Mouse (Mus musculus): ENCODE measurements around the gene Pah.
A peak's percentile ranks its signal among the peaks of the same experiment; 100 is the strongest.

The Pah gene

DNA sequence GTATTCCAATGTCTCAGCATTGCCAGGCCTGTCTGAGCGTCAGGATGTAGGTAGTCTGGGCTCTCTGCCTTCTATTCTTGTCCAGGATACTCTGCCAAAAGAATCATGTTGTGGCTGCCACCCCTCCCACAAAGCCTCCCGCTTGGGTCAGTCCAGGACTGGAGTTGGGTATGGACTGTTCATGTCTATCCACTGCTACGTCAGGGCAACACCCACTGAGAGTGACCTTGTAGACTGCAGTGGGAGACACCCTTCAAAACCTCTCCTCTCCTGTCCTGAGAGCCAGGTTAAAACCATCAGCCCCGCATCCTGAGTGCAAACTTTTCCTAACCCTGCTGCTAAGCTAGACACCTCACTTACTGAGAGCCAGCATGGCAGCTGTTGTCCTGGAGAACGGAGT lies at the start of gene Pah:
Gene Pah (plus strand): TSS at position 150 of the 400 bp plus-strand sequence.
- no peak for DNase-seq (ENCODE audit: low spot score in 2 of 2)

DNA sequence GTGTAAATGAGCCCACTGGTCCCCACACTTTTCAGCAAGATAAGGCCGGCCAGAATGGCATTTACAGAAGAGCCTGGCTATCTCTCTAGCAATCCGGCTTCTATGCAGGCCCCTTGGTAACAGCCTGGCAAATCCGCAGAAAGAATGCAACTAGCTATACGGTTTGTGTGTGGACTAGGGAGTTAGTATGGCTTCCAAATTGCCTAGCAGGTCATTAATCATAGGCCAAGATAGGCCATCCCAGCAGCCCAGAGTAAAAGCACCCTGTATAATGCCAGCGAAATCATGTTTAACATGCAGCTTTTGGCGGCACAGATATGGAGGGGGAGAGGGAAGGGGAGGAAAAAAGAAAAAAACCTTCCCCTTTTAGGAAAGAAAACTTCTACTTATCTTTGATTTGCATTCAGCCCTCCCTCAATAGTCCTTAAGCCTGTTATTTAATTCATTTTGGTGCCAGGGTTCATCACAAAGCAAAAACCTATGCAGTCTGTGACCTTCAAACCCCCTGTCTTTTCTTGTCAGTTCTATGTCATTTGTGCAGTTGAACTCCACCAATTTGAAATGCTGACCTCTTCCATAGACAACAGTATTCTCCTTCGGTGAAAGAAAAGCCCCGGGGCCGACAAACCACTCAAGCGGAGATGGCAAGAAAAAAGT lies 48.0 kb upstream of the Pah start:
- DNase-seq (ENCODE audit: low spot score in 2 of 2), result no peak

DNA sequence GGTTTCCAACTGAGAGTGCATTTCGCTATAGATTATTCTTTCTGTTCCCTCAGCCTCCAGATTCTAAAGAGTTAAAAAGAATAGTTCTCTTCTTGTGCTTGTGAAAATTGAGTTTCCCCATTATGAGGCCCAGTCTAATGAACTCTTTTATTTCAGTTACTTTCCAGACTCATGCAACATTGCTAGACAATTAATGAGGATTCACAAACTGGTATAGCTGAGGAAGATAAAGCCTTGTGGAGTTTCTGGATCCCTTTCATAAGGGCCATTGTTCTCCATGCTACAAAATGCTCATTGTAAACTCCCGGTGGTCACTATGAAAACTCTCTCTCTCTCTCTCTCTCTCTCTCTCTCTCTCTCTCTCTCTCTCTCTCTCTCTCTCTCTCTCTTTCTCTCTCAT lies 46.6 kb upstream of the Pah start:
- DNase-seq (ENCODE audit: low spot score in 2 of 2), result no peak

DNA sequence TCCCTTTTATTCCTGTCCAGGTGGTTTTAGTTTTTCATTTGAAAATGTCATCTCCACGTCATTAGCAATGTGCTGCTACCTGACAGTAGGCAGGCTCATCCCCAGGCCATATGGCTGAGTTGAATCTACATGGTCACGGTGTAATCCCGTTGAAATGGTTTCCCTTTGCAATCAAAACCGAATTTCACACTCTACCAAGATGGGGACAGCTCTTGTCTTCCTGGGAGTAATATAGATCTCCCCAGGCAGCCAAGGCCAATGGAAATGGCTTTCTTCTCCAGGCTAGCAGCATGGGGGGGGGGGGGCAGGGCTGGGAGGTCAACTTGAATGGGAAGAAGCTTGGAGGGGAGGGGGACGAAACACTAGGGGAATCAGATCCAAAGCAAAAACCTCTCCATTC lies 43.7 kb upstream of the Pah start:
- DNase-seq (ENCODE audit: low spot score in 2 of 2), result no peak

DNA sequence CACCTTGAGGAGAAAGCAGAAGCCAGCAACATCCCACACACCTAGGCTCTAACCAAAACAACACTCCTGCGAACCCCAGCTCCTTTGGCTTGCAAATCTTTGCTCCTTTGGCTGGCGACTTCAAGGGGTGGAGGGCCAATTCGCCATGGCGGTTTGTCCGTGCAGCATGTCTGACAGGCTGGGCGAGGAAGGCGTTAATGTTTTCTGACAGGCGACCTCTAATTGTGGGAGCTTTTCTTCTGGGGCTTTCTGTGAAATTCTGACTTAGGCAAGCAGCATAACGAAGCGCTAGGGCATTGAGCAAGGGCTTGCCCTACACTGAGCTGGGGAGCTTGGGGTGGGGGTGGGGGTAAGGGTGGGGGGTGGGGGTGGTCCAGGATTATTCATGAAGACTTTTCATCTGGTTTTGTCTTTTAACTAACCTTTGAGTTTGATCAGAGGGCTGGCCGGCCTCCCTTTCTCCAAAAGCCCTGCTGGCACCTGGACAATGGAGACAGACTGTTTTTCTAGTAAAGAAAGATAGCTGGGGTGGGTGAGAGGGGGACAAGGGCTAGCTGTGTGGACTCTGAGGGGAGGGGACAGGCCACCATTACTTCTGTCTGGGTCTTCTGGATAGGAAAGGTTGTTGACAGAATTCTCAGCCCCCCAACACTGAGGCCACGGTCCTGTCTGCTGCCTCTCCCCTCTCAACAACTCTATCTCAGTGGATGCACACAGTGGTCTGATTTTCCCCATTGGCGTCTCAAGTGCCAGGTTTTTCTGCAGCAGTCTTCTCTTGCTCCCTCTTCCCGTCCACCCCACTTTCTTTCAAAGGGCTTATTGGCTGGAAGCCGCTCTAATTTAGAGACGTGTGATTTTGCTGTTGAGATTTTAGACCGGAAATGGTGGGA lies 36.5 kb upstream of the Pah start:
- DNase-seq (ENCODE audit: low spot score in 2 of 2), result peak; percentile 38 to 42

DNA sequence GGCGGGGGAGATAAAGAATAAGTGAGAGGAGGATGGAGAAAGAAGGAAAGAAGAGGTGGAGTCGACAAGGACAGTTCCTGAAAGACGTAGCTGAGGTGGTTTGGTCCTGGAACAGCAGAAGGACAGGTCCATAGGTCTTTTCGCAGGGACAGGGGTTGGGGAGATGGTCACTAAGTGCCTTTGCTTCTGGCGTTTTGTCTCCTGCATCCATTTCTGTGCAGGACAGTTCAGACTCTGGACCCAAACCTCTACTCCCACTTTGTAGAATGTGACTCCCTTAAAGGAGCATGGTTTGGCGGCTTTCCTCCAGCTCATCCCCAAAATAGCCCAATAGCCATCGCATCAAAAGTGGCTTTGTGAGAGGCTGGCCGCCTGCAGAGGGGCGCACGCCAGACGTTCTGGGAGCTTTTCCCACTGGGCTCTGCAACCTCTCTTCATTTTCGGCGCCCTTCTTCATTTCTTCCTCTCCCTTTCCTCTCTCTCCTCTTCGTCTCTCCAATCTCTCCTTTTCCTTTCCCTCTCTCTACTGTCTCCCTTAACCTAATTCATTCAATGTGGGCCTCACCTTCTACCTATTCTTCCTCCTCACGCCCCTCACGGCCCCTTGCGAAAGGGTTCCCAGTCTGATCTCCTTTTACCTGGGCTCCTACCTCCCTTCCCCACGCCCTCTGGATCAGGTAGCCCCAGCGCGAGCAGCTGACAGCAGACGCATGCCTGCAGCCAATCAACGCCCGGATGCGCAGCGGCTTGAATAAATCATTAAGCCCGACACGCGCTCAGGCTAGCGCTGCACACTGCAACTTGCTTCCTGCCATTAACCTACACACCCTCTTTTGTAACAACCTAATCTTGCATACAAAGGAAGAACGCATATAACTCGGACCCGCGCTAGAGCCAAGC lies 35.6 kb upstream of the Pah start:
- DNase-seq (ENCODE audit: low spot score in 2 of 2), result peak; percentile 74 to 77

DNA sequence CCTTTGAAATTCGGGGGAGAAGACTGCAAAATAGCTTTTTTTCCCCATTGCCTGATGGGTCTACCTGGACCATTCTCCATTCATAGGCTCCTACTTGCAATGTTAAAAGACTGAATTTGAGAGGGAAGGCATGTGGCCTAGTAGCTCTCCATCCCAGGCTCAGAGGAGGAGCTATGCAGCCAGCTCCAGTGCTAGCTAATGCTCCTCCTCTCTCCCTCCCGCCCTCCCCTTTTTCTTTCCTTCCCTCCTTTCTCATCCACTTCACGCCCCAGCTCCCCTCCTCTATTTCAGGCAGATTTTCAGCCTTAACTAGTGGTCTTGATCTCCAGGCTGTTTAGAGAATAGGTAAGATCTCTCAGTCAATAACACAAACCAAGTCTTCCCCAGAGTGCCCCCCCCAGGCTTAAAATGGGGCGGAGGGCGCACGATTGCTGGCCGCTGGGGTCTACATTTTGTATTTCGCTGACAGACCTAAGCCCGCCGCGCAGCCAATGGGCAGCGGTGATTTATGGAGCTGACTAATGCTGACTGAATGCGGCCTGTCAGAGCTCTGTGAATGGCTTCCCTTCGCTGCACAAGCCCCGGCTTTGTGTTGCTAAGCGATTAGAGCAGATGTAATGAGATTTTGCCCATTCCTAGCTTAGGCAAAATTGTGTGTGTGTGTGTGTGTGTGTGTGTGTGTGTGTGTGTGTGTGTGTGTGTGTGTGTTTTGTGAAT lies 33.0 kb upstream of the Pah start:
- DNase-seq (ENCODE audit: low spot score in 2 of 2), result peak; percentile 74 to 85

DNA sequence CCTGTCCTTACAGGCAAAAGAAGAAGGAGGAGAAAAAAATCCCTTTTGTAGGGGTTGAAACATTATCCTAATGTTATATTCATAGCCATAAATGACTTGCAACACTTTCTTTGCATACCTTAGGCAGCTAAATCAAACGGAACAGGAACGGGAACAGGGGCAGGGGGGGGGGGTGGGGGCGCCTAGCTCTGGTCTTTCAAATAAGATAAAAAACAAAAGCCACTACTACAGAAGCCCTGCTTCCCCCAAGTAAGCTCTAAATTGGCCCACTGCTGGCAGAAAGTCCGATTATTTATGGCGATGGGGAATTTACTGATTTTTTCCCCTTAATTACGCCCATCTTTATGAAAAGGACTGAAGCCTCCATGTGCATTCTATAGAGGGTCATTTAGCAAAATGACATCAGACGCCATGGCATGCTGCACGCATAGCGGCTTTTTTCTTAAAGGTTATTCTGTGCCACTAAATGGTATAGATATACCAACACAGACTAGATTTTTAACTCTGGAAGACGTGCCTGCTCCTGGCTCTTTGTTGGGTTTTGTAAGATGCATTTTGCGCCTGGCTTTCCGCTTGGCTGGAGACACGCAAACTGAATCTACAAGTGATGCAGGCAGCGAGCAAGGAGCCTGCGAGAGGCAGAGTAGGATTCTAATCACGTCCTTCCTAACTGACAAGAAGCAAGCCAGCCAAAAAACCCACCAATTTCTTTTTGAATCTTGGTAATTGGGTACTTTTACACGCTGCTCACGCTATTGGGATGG lies 32.2 kb upstream of the Pah start:
- peak; percentile 82 to 87 for DNase-seq (ENCODE audit: low spot score in 2 of 2)

DNA sequence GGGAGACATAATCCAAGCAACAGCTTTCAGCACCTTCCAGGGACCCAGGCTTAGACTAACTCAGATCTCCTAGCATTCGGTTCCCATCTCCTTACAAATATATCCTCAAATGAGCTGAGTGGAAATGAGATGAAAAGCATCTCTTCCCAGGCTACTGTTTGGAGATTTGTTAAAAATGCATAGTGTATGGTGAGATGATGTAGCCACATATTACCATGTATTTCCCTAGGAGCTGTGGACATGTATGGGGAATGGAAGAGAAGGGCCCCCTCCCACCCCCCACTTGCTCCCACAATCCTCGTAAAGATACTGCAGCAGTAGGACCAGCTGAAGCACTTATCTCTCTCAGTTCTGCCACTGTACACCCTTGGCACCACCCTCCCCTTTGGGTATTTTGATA lies 31.3 kb upstream of the Pah start:
- no peak for DNase-seq (ENCODE audit: low spot score in 2 of 2)

DNA sequence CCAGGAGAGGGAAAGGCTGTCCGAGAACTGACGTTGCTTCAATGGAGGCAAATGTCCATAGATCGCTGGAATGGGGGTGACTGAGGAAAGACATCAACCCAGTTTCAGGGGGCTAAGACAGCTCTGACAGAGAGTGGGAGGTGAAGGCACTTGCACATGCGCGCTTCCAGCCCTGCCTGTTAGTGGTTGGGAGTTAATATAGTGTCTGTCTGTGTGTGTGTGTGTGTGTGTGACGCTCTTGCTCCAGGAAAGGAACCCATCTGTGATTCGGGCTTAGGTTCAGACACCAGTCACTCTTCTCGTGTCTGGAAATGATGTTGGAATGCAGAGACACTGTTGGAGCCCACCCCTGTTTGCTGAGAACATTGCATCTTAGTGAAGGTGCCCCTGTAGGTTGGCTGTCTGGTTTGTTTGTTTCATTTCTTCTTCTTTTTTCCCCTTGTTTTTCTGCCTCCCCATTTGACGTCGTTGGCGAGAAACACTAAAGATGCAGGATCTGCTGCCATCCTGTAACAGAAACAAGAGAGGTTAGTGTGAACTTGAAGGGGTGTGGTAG lies 30.0 kb upstream of the Pah start:
- peak; percentile 37 to 55 for DNase-seq (ENCODE audit: low spot score in 2 of 2)

DNA sequence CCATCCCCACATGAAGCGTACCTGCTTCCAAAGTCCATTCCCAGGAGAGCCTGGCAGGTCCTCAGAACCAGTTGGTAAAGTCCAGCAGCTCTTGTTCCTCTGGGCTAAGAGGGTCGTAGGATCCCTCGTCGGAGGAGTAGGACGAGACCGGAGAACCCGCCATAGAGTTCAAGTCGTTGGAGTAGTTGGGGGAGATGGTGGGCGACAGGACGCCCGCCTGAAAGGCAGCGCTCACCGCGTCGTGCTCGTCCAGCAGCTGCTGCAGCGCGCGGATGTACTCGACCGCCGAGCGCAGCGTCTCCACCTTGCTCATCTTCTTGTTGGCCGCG lies 29.3 kb upstream of the Pah start:
- no peak for DNase-seq (ENCODE audit: low spot score in 2 of 2)

DNA sequence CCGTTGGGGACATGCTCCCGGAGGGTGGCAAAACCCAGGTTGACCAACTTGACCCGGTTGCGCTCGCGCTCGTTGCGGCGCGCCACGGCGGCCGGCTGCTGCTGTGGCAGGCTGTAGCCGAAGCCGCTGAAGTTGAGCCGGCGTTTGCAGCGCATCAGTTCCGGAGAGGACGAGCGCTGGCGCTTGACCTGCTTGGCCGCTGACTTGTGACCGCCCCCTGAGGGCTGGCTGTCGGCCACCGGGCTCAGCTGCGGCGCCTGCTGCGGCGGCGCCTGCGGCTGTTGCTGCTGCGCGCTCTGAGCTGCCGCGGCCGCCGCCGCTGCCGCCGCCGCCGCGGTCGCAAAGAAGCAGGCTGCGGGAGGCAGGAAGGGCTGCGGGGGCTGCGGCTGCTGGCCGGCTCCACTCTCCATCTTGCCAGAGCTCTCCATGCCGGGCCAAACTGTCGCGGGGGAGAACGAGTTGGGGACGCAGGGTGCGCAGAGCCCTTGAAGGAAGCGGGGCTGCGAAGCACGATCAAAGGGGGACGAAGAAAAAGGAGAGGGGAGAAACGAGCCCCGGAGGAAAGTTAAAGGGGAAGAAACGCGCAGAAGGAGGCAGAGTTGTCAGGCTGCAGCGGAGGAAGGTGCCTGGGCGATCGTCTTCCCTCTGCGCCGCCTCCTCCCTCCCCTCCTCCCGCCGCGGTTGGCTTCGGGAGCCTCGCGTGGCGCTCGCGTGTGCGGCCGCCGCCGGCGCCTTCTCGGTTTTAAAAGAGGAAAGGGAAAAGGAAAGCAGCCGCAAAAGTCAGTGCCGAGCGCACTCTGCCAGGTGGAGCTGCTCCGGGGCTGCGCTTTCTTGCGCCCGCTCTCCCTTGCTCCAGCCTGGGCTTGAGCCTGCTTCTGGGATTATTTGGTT lies 28.7 kb upstream of the Pah start:
- peak; percentile 76 to 81 for DNase-seq (ENCODE audit: low spot score in 2 of 2)

DNA sequence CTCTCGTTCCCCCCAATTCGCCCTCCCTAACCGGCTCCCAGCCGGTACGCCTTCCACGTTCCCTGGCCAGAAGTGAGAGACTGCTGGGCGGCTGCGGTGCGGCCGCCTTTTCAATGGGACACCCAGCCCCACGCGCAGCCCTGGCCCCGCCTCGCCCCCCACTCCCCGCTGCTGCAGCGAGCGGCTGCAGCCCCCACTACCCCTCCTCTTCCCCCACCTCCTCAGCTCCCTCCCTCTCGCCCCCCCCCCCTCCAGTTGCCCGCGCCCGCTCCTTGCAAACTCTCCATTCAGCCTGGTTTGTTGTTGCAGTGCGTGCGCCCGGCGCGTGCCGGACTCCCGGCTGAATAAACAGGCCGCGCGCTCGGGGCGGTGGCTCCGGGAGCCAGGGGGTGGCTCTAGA lies 28.0 kb upstream of the Pah start, which contains the start of gene Ascl1:
Gene Ascl1 (minus strand): TSS at position 85 of the 400 bp plus-strand sequence.
- DNase-seq (ENCODE audit: low spot score in 2 of 2), result peak; percentile 60 to 77

DNA sequence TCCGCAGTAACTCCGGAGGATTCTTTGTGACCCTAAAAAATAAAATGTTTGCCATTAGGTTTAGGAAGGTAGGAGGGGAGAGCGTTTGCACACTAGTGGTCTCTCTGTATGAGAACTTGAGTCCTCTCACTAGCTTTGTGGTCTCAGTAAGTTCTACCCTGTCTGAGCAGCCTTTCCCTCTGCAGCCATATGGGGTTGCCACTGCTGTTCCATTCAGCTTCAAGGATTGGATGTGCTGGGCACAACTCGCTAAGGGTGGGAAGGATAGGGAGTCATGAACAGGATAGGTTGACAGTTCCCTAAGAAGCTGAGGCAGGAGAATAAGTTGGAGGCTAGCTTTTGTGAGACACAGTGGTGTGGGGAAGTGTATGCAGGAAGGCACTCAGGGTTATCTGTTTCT lies 27.4 kb upstream of the Pah start:
- no peak for DNase-seq (ENCODE audit: low spot score in 2 of 2)

DNA sequence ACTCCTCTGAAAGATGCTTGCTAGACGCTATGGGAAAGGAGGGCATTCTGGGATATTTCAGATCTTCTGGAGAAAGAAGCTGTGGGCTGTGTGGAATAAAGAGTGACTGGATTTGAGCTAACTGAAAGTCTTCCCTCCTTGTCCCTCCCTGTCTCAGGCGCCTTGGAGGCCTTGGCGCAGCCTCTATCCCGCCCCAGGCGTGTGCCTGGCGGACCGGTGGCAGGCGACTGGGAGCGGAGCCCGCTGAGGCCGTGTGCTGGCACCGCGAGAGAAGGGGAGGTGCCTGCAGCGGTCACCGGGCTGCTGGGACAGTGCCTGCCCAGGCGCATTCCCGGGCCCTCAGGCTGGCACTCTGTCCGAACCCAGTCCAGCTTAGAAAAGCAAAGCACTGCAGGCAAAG lies 27.0 kb upstream of the Pah start:
- DNase-seq (ENCODE audit: low spot score in 2 of 2), result peak; percentile 71 to 78

DNA sequence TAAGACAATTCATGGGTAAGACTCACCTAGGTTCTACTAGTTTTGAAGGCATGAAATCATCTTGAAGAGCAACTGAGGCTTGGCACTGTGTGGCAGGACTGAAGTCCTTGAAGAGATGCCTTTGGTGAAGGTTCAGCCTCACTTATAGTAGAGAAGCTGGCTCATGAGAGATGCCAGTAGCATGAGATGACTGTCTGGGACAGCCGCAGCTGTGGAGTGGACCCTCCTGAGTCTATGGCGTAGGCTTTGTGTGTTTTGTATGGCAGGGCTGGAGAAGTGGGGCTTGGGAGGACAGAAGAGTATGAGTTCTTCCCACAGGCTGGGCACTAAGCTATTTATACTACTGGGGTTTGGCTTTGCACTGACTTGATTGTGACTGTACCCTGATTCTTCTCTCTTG lies 24.5 kb upstream of the Pah start:
- no peak for DNase-seq (ENCODE audit: low spot score in 2 of 2)

DNA sequence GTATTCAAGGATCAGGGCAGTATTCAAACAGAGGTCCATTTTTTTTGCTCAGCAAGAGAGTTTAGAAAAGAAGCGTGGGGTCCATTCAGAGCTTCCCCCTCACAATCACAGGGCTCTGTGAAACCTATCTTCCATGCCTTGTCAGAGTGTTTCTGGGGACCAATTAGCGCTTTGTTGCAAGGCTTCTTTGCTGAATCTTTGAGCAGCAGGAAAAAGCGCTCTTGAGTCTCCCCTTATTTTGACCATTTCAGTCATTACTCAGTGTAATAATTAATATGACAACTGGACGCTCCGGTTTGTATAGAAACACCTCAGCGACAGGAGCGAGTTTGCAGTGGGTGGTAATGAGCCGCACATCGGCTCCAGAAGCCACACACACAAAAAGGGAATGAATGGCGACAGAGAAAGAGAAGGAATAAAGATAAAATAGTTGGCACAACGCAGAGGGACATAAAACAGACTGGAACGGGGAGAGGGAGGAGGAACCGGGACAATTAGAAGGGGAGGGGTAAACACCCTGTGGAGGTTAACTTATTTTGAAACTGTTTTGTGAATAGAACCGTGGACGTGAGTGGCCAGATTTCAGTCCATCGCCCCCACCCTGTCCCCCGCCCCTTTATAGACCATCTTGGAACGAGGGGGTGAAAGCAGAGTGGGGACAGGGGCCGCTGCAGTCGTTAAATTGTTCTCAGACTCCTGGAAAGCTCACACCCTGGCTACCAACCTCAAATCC lies 20.5 kb upstream of the Pah start:
- no peak for DNase-seq (ENCODE audit: low spot score in 2 of 2)

DNA sequence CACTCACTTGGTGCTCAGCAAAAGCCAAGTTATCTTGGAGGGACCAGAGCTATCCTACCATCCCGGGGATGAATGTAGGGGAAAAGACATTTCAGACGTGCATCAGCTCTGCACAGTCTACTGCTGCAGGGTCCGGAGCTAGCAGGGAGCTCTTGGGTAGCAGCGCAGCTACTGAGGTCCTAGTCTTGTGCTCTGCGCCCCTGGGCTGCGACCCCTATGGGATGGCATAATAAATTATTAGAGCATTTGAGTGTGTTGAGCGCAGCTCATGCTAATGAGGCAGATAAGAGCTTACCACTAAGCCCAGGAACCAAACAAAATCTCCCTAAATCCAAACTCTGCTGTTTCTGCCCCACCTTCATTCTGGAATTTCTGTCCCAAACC lies 19.9 kb upstream of the Pah start:
- no peak for DNase-seq (ENCODE audit: low spot score in 2 of 2)

DNA sequence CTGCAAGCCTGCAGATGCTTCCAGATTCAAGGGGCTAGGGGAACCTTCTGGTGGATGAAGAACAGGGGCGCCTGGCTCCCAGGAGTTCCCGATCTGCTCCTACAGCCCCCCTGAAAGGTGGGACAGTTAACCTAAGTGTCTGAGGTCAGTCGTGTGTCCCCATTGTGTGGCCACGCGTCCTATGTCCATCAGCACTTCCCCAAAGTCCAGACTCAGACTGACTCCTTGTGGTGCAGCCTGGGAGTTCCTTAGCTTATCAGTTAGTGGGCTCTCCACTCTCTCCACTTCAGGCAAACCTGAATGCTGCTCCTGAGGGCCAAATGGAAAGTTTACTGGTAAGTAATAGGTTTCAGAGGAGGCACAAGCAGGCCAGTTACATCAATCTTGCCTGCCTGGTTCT lies 19.3 kb upstream of the Pah start:
- peak; percentile 41 to 44 for DNase-seq (ENCODE audit: low spot score in 2 of 2)
